9 mouse cellular contexts compared by ENCODE assay signal in the genomic region with DNA sequence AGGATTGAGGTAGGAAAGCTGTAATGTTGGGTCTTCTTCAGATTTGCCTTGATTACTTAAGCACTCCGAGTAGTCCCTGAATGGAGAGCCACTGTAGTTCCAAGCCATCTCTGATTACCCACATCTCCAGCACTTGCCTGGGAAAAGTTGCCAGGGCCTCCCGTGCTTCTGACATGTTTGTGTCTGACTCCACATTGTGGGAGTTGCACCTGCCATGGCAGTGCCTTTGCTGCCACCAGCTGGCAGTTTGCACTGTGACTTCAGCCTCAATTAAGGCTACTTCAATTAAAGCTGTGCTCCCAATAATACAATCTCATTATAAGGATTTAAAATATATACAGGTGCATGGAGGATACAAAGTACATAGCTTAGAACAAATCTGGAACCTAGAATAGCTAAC. TPM values are rescaled to one million over a fixed set of nuclear protein-coding genes. Genes with fewer than 3 reads are reported as not detected.
DNase-seq lines count a peak whose midpoint lies in the region; ATAC-seq and TF ChIP-seq lines count a peak whose summit lies in the region.
"Had no signal": no experiment of that assay in that cellular context is flagged by ENCODE, and none has a peak within 500 bp of the region (broad histone marks: within the 10 kb centered on the region; RNA-seq: fewer than 3 reads in every experiment).

No protein-coding gene starts in this region.

- no peak overlapping the region for H3K9ac ChIP-seq in lung, postnatal 0 days (replicated peaks; ENCODE audit: low read depth)
- H3K9ac ChIP-seq in neural tube, embryonic 15.5 days (replicated peaks) = no peak overlapping the region
- H3K9ac ChIP-seq: neural tube, embryonic 12.5 days had no signal

- DNase-seq in layer of hippocampus, adult 11-12 months (ENCODE audit: low spot score) = peak; percentile 8
- DNase-seq in layer of hippocampus, adult 9-10 months (ENCODE audit: low spot score) = no peak
- peak; percentile 46 for DNase-seq in NIH3T3 (ENCODE audit: low read depth)
- DNase-seq in cerebellum, postnatal 10 days = peak; percentile 56 to 65
- DNase-seq in kidney, adult 8-10 months = peak; percentile 51 to 67
- DNase-seq in lung, postnatal 0 days (ENCODE audit: low spot score) = peak; percentile 49
- peak; percentile 7 for DNase-seq in testis, postnatal 14 days (ENCODE audit: low spot score)

- TF ChIP-seq EP300 in lung, postnatal 0 days (IDR thresholded peaks at IDR 0.05) = 0 out of 2 replicates have a peak, but pooled peaks have one; percentile 18

- no peak overlapping the region for H3K4me2 ChIP-seq in lung, postnatal 0 days (replicated peaks; ENCODE audit: low read depth, low read length)
- no peak overlapping the region for H3K4me2 ChIP-seq in neural tube, embryonic 15.5 days
- H3K4me2 ChIP-seq: neural tube, embryonic 12.5 days had no signal

- H3K36me3 ChIP-seq in lung, postnatal 0 days (ENCODE audit: insufficient read depth, low read length) = no peaks in the 10 kb centered on the region
- H3K36me3 ChIP-seq in neural tube, embryonic 15.5 days = no peaks in the 10 kb centered on the region
- H3K36me3 ChIP-seq: neural tube, embryonic 12.5 days had no signal

- H3K9me3 ChIP-seq in lung, postnatal 0 days (ENCODE audit: low read length) = no peaks in the 10 kb centered on the region
- H3K9me3 ChIP-seq in neural tube, embryonic 15.5 days (replicated peaks) = no peaks in the 10 kb centered on the region
- H3K9me3 ChIP-seq: neural tube, embryonic 12.5 days had no signal

- peak; percentile 72 for TF ChIP-seq CTCF in lung, postnatal 0 days (IDR thresholded peaks at IDR 0.05)

- 40% methylated on average over 2 of the region's 2 CpGs for WGBS in lung, postnatal 0 days
- 56% methylated on average over 2 of the region's 2 CpGs for WGBS in neural tube, embryonic 15.5 days

- no peak overlapping the region for H3K27ac ChIP-seq in lung, postnatal 0 days (ENCODE audit: low read length)
- H3K27ac ChIP-seq in neural tube, embryonic 15.5 days (replicated peaks) = no peak overlapping the region
- H3K27ac ChIP-seq: neural tube, embryonic 12.5 days had no signal

- no peaks in the 10 kb centered on the region for H3K27me3 ChIP-seq in lung, postnatal 0 days (replicated peaks; ENCODE audit: insufficient read depth, low read length)
- no peaks in the 10 kb centered on the region for H3K27me3 ChIP-seq in neural tube, embryonic 15.5 days (replicated peaks)
- H3K27me3 ChIP-seq: neural tube, embryonic 12.5 days had no signal

- H3K4me3 ChIP-seq in lung, postnatal 0 days (ENCODE audit: low read depth, low read length) = no peak overlapping the region
- H3K4me3 ChIP-seq in neural tube, embryonic 15.5 days (replicated peaks) = no peak overlapping the region
- H3K4me3 ChIP-seq: neural tube, embryonic 12.5 days had no signal

- H3K4me1 ChIP-seq in lung, postnatal 0 days (ENCODE audit: insufficient read depth, low read depth, low read length) = no peaks in the 10 kb centered on the region
- H3K4me1 ChIP-seq in neural tube, embryonic 15.5 days = no peaks in the 10 kb centered on the region
- H3K4me1 ChIP-seq: neural tube, embryonic 12.5 days had no signal

- ATAC-seq in lung, postnatal 0 days = peak; percentile 57
- ATAC-seq in neural tube, embryonic 15.5 days (ENCODE audit: low FRiP score) = no peak

RNA-seq across cellular contexts. Expression of a gene that starts 37.5 kb away (rescaled TPM):
- polyA plus RNA-seq in lung, postnatal 0 days (2015; fragmentation: Nextera tagmentation; extraction: Ambion mirVana) = 1.7 and 2.0 TPM in 2 replicates
- polyA plus RNA-seq in neural tube, embryonic 15.5 days (2015; fragmentation: Nextera tagmentation; extraction: Ambion mirVana) = 0.29 and 0.59 TPM in 2 replicates
